Mouse (Mus musculus): ENCODE measurements at regions not wholly inside any gene's neighbourhood (a gene's known extent, or its start where the extent isn't known, plus 50 kb on each side); places are given as distances from the start of the nearest gene placed in this dataset.

DNA sequence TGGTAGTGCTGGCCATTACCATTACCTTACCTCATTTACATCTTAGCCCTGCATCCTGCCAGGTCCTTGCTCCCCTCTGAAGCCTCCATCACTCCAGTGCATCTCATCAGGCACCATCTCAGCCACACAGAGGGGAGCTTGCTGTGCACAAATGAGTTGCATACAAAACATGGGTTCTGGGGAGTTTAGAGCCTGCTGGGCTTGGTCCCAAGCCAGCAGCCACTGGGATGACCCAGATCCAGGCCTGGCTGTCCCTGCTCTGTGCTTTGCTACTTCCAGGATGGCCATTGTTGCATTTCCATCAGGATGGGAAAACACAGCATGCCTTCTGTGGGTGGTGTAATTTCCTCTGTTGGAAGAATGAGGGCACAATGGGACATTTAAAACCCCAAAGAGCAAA is 660.8 kb downstream of the Stpg2 start:
- Histone ChIP-seq H3K4me2 (ENCODE audit: insufficient read depth, low read depth, poor library complexity, severe bottlenecking) (no peak overlapping the region), H3K4me1 (ENCODE audit: control insufficient read depth in 1 of 2, insufficient read depth in 2 of 2) (peaks cover 0 to 4% of the 10 kb centered on the region in 2 experiments; a peak in 1 of 4 replicates), H3K9me3 (replicated peaks; ENCODE audit: low read length) (no peaks in the 10 kb centered on the region), H3K36me3 (replicated peaks in 1 of 2; ENCODE audit: control insufficient read depth in 1 of 2, insufficient read depth in 1 of 2, low read length in 1 of 2) (no peaks in the 10 kb centered on the region), H3K4me3 (replicated peaks in 1 of 3; ENCODE audit: low read depth in 2 of 3, low read length in 2 of 3, poor library complexity in 1 of 3) (no peak overlapping the region), H3K27ac (ENCODE audit: insufficient read depth, low read depth) (no peak overlapping the region), H3K79me2 (replicated peaks; ENCODE audit: control insufficient read depth, extremely low read depth, insufficient read depth, poor library complexity, severe bottlenecking) (no peaks in the 10 kb centered on the region), H3K9ac (ENCODE audit: insufficient read depth, low read depth) (no peak overlapping the region), H3K27me3 (replicated peaks) (no peaks in the 10 kb centered on the region)
- dilution Hi-C loops (cut with MboI; ENCODE audit: extremely low pct_ligation_motif_present, extremely low pct_unique_long_range_greater_than_20kb, low sequenced_read_pairs) (no loop called here), in situ Hi-C loops (cut with MboI; ENCODE audit: low pct_ligation_motif_present, low pct_unique_long_range_greater_than_20kb, low sequenced_read_pairs) (no loop called here)
- TF ChIP-seq E2F4 (IDR thresholded peaks at IDR 0.05; ENCODE audit: insufficient replicate concordance, low read depth, low read length) (no peak), NRF1 (IDR thresholded peaks at IDR 0.05; ENCODE audit: low read depth, low read length) (no peak), ZC3H11A (IDR thresholded peaks at IDR 0.05; ENCODE audit: low read depth, low read length) (no peak), SMC3 (IDR thresholded peaks at IDR 0.05; ENCODE audit: low read depth, low read length) (no peak), ZKSCAN1 (IDR thresholded peaks at IDR 0.05; ENCODE audit: borderline replicate concordance, low read depth, low read length) (no peak), ZNF384 (IDR thresholded peaks at IDR 0.05; ENCODE audit: low read depth, low read length) (no peak), TBP (conservative IDR thresholded peaks at IDR 0.05; ENCODE audit: low read depth, low read length) (no peak), GABPA (IDR thresholded peaks at IDR 0.05; ENCODE audit: insufficient replicate concordance, low read depth, low read length) (no peak), MEF2A (IDR thresholded peaks at IDR 0.05; ENCODE audit: borderline replicate concordance, low read depth, low read length) (no peak), RAD21 (IDR thresholded peaks at IDR 0.05; ENCODE audit: low read depth, low read length) (no peak)
- DNase-seq (ENCODE audit: extremely low read depth) = no peak

DNA sequence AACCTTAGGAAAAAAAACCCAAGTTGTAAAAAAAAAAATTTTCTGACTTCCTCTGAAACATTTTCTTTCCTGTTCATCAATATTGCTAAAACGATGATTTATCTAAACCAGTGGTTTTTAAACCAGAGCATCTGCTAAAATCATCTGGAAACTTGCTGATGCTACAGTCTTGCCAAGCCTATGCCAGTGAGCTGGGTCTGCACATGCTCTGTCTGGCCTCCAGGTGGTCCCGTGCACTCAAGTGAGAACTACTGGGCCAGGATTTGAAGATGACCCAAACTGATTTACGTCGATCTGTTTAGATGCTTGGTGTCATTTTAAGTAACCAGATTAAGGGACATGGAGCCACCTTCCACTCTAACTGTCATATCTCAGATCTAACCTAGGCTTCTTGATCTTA is 661.5 kb downstream of the Stpg2 start:
- Histone ChIP-seq H3K4me2 (ENCODE audit: insufficient read depth, low read depth, poor library complexity, severe bottlenecking) (peak overlapping the region; percentile 77), H3K4me3 (replicated peaks in 1 of 3; ENCODE audit: low read depth in 2 of 3, low read length in 2 of 3, poor library complexity in 1 of 3) (no peak overlapping the region), H3K79me2 (replicated peaks; ENCODE audit: control insufficient read depth, extremely low read depth, insufficient read depth, poor library complexity, severe bottlenecking) (no peaks in the 10 kb centered on the region), H3K27ac (ENCODE audit: insufficient read depth, low read depth) (no peak overlapping the region), H3K9me3 (replicated peaks; ENCODE audit: low read length) (no peaks in the 10 kb centered on the region), H3K36me3 (replicated peaks in 1 of 2; ENCODE audit: control insufficient read depth in 1 of 2, insufficient read depth in 1 of 2, low read length in 1 of 2) (no peaks in the 10 kb centered on the region), H3K4me1 (ENCODE audit: control insufficient read depth in 1 of 2, insufficient read depth in 2 of 2) (peaks cover 0 to 4% of the 10 kb centered on the region in 2 experiments; a peak in 1 of 4 replicates), H3K27me3 (replicated peaks) (no peaks in the 10 kb centered on the region), H3K9ac (ENCODE audit: insufficient read depth, low read depth) (no peak overlapping the region; the same call in 1 of the 2 replicates)
- DNase-seq (ENCODE audit: extremely low read depth) = peak; percentile 49
- in situ Hi-C loops (cut with MboI; ENCODE audit: low pct_ligation_motif_present, low pct_unique_long_range_greater_than_20kb, low sequenced_read_pairs) = no loop called here
- dilution Hi-C loops (cut with MboI; ENCODE audit: extremely low pct_ligation_motif_present, extremely low pct_unique_long_range_greater_than_20kb, low sequenced_read_pairs) = no loop called here
- TF ChIP-seq KAT2A (IDR thresholded peaks at IDR 0.05; ENCODE audit: insufficient replicate concordance, low read length) (no peak), POLR2AphosphoS2 (IDR thresholded peaks at IDR 0.05; ENCODE audit: low read depth, low read length) (no peak), ETS1 (conservative IDR thresholded peaks at IDR 0.05; ENCODE audit: low read depth, low read length) (no peak), NELFE (IDR thresholded peaks at IDR 0.05; ENCODE audit: low read depth, low read length) (0 out of 2 replicates have a peak, but pooled peaks have one; percentile 18), JUND (conservative IDR thresholded peaks at IDR 0.05; ENCODE audit: low read depth, low read length) (no peak), ZNF384 (IDR thresholded peaks at IDR 0.05; ENCODE audit: low read depth, low read length) (no peak), EP300 (IDR thresholded peaks at IDR 0.05; ENCODE audit: low read length) (no peak), HCFC1 (IDR thresholded peaks at IDR 0.05; ENCODE audit: low read depth, low read length) (no peak), POLR2A (IDR thresholded peaks at IDR 0.05; ENCODE audit: low read depth, low read length) (no peak), UBTF (IDR thresholded peaks at IDR 0.05; ENCODE audit: low read depth, low read length) (no peak), IRF4 (IDR thresholded peaks at IDR 0.05; ENCODE audit: low read depth, low read length) (no peak), TCF12 (IDR thresholded peaks at IDR 0.05; ENCODE audit: low read depth, low read length) (no peak), MAZ (IDR thresholded peaks at IDR 0.05; ENCODE audit: low read depth, low read length) (no peak), CTCF (conservative IDR thresholded peaks at IDR 0.05 in 1 of 2, IDR thresholded peaks at IDR 0.05 in 1 of 2; ENCODE audit: low read depth in 2 of 2, low read length in 2 of 2) (peak in 1 of 2 experiments; percentile 83; a peak in 2 of 4 replicates), NRF1 (IDR thresholded peaks at IDR 0.05; ENCODE audit: low read depth, low read length) (peak; percentile 29; the same call in 1 of the 2 replicates), SMC3 (IDR thresholded peaks at IDR 0.05; ENCODE audit: low read depth, low read length) (peak; percentile 84), SIN3A (IDR thresholded peaks at IDR 0.05; ENCODE audit: low read length) (no peak; the same call in 1 of the 2 replicates), ZKSCAN1 (IDR thresholded peaks at IDR 0.05; ENCODE audit: borderline replicate concordance, low read depth, low read length) (no peak), ZMIZ1 (IDR thresholded peaks at IDR 0.05; ENCODE audit: low read depth, low read length) (no peak), RAD21 (IDR thresholded peaks at IDR 0.05; ENCODE audit: low read depth, low read length) (peak; percentile 86), GABPA (IDR thresholded peaks at IDR 0.05; ENCODE audit: insufficient replicate concordance, low read depth, low read length) (no peak), MYC (IDR thresholded peaks at IDR 0.05; ENCODE audit: low read depth, low read length) (peak; percentile 53; the same call in 1 of the 2 replicates), CHD2 (IDR thresholded peaks at IDR 0.05; ENCODE audit: low read length) (no peak), ZC3H11A (IDR thresholded peaks at IDR 0.05; ENCODE audit: low read depth, low read length) (peak; percentile 41), CHD1 (IDR thresholded peaks at IDR 0.05; ENCODE audit: low read depth, low read length) (no peak), BHLHE40 (IDR thresholded peaks at IDR 0.05; ENCODE audit: low read depth, low read length) (peak; percentile 41; the same call in 1 of the 2 replicates), E2F4 (IDR thresholded peaks at IDR 0.05; ENCODE audit: insufficient replicate concordance, low read depth, low read length) (no peak), MXI1 (IDR thresholded peaks at IDR 0.05; ENCODE audit: low read depth, low read length) (no peak), USF1 (IDR thresholded peaks at IDR 0.05; ENCODE audit: low read depth, low read length) (no peak), USF2 (conservative IDR thresholded peaks at IDR 0.05; ENCODE audit: low read depth, low read length) (no peak)

Measured in CH12.LX (cell line).